Mouse (Mus musculus) kidney, postnatal 0 days (tissue): ENCODE results near the gene Siva1. TPM values are rescaled to one million over a fixed set of nuclear protein-coding genes. Genes with fewer than 3 reads are reported as not detected.
A peak's percentile ranks its signal among the peaks of the same experiment; 100 is the strongest.

Experiments
- ATAC-seq: fragments of 200-750 bp; cut with Nextera tagmentation; replicated peaks from 2 replicates; pipeline ENCODE4 v1.8.0; 2017; ENCODE audit warnings: low read depth, moderate number of reproducible peaks, moderate TSS enrichment, moderate library complexity; ENCODE audit not compliant: low FRiP score
- DNase-seq: peaks from one replicate; pipeline ENCODE4 v3.0.0-alpha.2; 2016; ENCODE audit warnings: low spot score
- H3K27ac ChIP-seq: fragments of 300-500 bp; sonication (generic); 2 replicates; pipeline ENCODE4 v1.5.1; 2014; ENCODE audit warnings: mild to moderate bottlenecking
- H3K27me3 ChIP-seq: fragments of 300-500 bp; sonication (generic); 2 replicates; pipeline ENCODE4 v1.6.1; 2014; ENCODE audit warnings: low read length, mixed read lengths; ENCODE audit not compliant: insufficient read depth
- H3K36me3 ChIP-seq: fragments of 300-500 bp; sonication (generic); 2 replicates; pipeline ENCODE4 v1.6.1; 2014; ENCODE audit warnings: low read length, mixed read lengths; ENCODE audit not compliant: insufficient read depth
- H3K4me1 ChIP-seq: fragments of 300-500 bp; sonication (generic); replicated peaks from 2 replicates; pipeline ENCODE4 v1.6.1; 2014; ENCODE audit warnings: antibody characterized with exemption, low read length, mixed read lengths; ENCODE audit not compliant: insufficient read depth
- H3K4me2 ChIP-seq: fragments of 300-500 bp; sonication (generic); 2 replicates; pipeline ENCODE4 v1.6.1; 2014; ENCODE audit warnings: mild to moderate bottlenecking, low read length, moderate library complexity, mixed read lengths
- H3K4me3 ChIP-seq: fragments of 300-500 bp; sonication (generic); replicated peaks from 2 replicates; pipeline ENCODE4 v1.5.1; 2014; ENCODE audit warnings: low read depth, low read length
- H3K9ac ChIP-seq: fragments of 300-500 bp; sonication (generic); 2 replicates; pipeline ENCODE4 v1.6.1; 2014; ENCODE audit warnings: low read depth, low read length
- H3K9me3 ChIP-seq: fragments of 300-500 bp; sonication (generic); replicated peaks from 2 replicates; pipeline ENCODE4 v1.6.1; 2016; ENCODE audit warnings: low read length, inconsistent platforms, mixed read lengths
- CTCF ChIP-seq: IDR thresholded peaks from 2 replicates; pipeline ENCODE4 v1.5.1; 2016; ENCODE audit warnings: antibody characterized with exemption, low read depth, mild to moderate bottlenecking, moderate library complexity
- WGBS: fragments of 180-500 bp; shearing (Covaris S2); extraction: QIAGEN DNeasy Blood & Tissue Kit; methylation state at CpG from one replicate; pipeline ENCODE4 v1.1.7; 2014; 5-methylcytosine and 5-hydroxymethylcytosine counted together
- polyA plus RNA-seq: library from polyadenylated mRNA; unstranded; fragments of >200 nt; fragmentation: Nextera tagmentation; extraction: Ambion mirVana; gene quantifications from 2 replicates; pipeline ENCODE4 v1.2.1, GENCODE M21; 2015

The Siva1 gene
- polyA plus RNA-seq, 1 experiment from 2014 or later = 209 TPM

GRCm38 (mm10) chr12:112620354-112621061 lies 24.0 kb upstream of the Siva1 start:
- ATAC-seq = peak; percentile 1; the same call in 1 of the 2 replicates
- H3K4me3 ChIP-seq = peak overlapping the region; percentile 45
- H3K36me3 ChIP-seq = no peaks in the 10 kb centered on the region
- TF ChIP-seq CTCF = no peak
- peak overlapping the region; percentile 54; the same call in 1 of the 2 replicates for H3K27ac ChIP-seq
- no peaks in the 10 kb centered on the region for H3K9me3 ChIP-seq
- peak overlapping the region; percentile 96 for H3K4me2 ChIP-seq
- DNase-seq = no peak
- peaks cover 25% of the 10 kb centered on the region for H3K4me1 ChIP-seq
- no peaks in the 10 kb centered on the region for H3K27me3 ChIP-seq
- peak overlapping the region; percentile 67 for H3K9ac ChIP-seq
- 17% methylated on average over 16 of the region's 16 CpGs for WGBS

GRCm38 (mm10) chr12:112621900-112622299 lies 22.6 kb upstream of the Siva1 start:
- DNase-seq (no peak), ATAC-seq (no peak)
- no peaks in the 10 kb centered on the region for H3K9me3 ChIP-seq
- H3K27ac ChIP-seq = no peak overlapping the region
- H3K9ac ChIP-seq = no peak overlapping the region
- no peak overlapping the region for H3K4me2 ChIP-seq
- H3K4me1 ChIP-seq = peaks cover 25% of the 10 kb centered on the region
- WGBS = 78% methylated on average over 3 of the region's 3 CpGs
- no peaks in the 10 kb centered on the region for H3K27me3 ChIP-seq
- no peak for TF ChIP-seq CTCF
- no peak overlapping the region for H3K4me3 ChIP-seq
- H3K36me3 ChIP-seq = no peaks in the 10 kb centered on the region

- DNase-seq = peak; percentile 78
- no peak overlapping the region for H3K9ac ChIP-seq
- H3K27me3 ChIP-seq = no peaks in the 10 kb centered on the region
- no peaks in the 10 kb centered on the region for H3K9me3 ChIP-seq
- no peak overlapping the region for H3K4me2 ChIP-seq
- H3K4me3 ChIP-seq = no peak overlapping the region
- H3K4me1 ChIP-seq = peaks cover 21% of the 10 kb centered on the region; the same call in 1 of the 2 replicates
- WGBS = 23% methylated on average over 2 of the region's 2 CpGs
- ATAC-seq = no peak
- TF ChIP-seq CTCF = peak; percentile 94
- no peaks in the 10 kb centered on the region for H3K36me3 ChIP-seq
- H3K27ac ChIP-seq = no peak overlapping the region
Observed at GRCm38 (mm10) chr12:112623742-112624141, 20.7 kb upstream of the Siva1 start.

DNA sequence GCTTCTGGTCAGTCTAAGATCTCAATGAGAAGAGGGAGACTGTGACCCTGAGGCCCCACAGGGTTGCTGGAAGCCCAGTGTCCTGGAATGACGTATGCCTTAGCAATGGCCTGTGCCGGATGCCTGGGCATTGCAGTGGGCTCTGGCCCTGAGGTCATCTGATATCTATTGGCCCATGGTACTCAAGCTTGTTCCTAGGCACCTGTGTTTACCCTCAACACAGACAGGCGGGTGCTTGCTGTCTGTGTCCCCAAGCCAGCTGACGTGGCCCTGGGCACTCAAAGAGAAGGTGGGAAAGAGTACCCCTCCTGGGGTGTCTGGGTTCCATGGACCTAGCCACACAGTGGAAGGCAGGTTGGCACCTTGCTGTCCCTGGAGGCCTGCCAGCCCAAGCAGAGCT lies 18.8 kb upstream of the Siva1 start:
- 74% methylated on average over 4 of the region's 4 CpGs for WGBS
- no peak for TF ChIP-seq CTCF
- H3K4me1 ChIP-seq = peaks cover 9% of the 10 kb centered on the region
- no peak overlapping the region for H3K4me3 ChIP-seq
- H3K27me3 ChIP-seq = no peaks in the 10 kb centered on the region
- DNase-seq (no peak), ATAC-seq (no peak)
- no peak overlapping the region for H3K27ac ChIP-seq
- no peaks in the 10 kb centered on the region for H3K9me3 ChIP-seq
- no peak overlapping the region for H3K9ac ChIP-seq
- no peak overlapping the region for H3K4me2 ChIP-seq
- H3K36me3 ChIP-seq = no peaks in the 10 kb centered on the region

GRCm38 (mm10) chr12:112626455-112626854 lies 18.0 kb upstream of the Siva1 start:
- H3K27ac ChIP-seq = no peak overlapping the region
- H3K9ac ChIP-seq = no peak overlapping the region
- no peak for ATAC-seq
- H3K36me3 ChIP-seq = no peaks in the 10 kb centered on the region
- no peaks in the 10 kb centered on the region for H3K9me3 ChIP-seq
- DNase-seq = no peak
- WGBS = 80% methylated on average over 6 of the region's 6 CpGs
- TF ChIP-seq CTCF = no peak
- peaks cover 9% of the 10 kb centered on the region for H3K4me1 ChIP-seq
- H3K4me2 ChIP-seq = no peak overlapping the region
- no peaks in the 10 kb centered on the region for H3K27me3 ChIP-seq
- H3K4me3 ChIP-seq = no peak overlapping the region

DNA sequence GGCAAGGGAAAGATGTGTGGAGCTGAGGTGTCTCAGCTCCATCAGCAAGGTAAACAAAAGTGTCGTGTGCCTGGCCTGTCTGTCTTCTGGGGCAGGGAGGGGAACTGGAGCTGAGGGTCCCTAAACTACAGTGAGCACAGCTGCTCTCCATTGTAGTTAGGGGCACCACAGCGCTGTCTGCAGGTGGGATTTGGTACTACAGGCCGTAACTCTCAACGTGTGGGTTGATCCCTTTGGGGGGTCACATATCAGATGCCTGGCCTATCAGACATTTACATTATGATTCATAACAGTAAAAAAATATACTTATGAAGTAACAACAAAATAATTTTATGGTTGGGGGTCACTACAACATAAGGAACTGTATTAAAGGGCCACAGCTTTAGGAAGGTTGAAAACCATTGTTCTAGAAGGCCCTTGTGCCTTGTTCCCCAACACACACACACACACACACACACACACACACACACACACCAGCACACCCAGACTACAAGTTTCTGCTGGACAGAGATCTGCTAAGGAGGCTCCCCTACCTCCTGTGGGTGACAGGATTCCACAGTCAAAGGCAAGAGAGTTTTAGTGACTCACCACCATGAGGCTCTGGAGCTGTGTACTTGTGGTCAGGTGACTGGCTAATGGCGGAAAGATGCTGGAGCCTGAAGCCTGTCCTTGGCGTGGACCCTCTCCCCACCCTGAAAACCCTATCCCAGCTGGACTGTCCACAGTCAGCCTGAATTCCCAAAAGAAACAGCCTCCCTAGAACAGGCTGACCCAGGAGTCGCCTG lies 17.2 kb upstream of the Siva1 start:
- WGBS = 70% methylated on average over 7 of the region's 7 CpGs
- peaks cover 12% of the 10 kb centered on the region for H3K4me1 ChIP-seq
- H3K27ac ChIP-seq = no peak overlapping the region
- no peak overlapping the region for H3K4me2 ChIP-seq
- ATAC-seq (no peak), DNase-seq (no peak)
- no peak overlapping the region for H3K9ac ChIP-seq
- no peaks in the 10 kb centered on the region for H3K27me3 ChIP-seq
- no peak overlapping the region for H3K4me3 ChIP-seq
- H3K9me3 ChIP-seq = no peaks in the 10 kb centered on the region
- H3K36me3 ChIP-seq = no peaks in the 10 kb centered on the region
- TF ChIP-seq CTCF = peak; percentile 53; the same call in 1 of the 2 replicates
